In the genomic region with DNA sequence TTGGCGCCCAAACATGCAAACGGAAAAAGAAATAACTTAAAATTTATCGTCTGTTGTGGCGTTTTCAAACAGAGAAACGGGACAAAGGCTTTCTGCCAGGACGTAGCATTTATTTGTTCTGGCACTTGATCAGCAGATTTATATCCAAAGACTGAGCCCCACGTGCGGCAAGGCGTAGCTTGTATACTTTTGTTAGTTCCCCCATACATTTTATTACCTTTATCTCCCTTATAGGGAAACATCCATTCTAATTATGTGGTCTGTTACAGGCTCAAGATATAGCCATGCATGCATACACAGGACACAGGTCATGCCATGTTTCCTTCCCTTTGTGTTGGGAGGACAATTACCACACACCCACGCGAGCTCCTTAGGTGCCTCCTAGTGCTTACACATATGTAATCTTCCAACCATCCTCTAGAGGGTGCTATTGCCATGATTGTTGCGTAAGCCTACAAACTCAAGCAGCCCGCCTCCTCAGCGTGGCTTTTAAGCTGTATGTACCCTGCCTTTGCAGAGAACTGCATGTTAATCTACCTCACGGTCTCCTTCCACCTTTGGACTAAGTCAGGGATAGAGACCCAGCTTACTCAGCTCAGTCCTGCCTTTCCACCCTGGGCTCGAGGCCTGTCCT, we compare ENCODE assay signal across 8 mouse cellular contexts. TPM values are rescaled to one million over a fixed set of nuclear protein-coding genes. Genes with fewer than 3 reads are reported as not detected.
A peak's percentile ranks its signal among the peaks of the same experiment; 100 is the strongest.
DNase-seq lines count a peak whose midpoint lies in the region; ATAC-seq lines count a peak whose summit lies in the region.

No protein-coding gene starts in this region.

- no peaks in the 10 kb centered on the region for H3K27me3 ChIP-seq in forebrain, embryonic 16.5 days (replicated peaks; ENCODE audit: control insufficient read depth, insufficient read depth, low read length)
- H3K27me3 ChIP-seq in hindbrain, embryonic 11.5 days (ENCODE audit: control insufficient read depth, insufficient read depth, low read length), result peaks cover 3% of the 10 kb centered on the region; the same call in 1 of the 2 replicates
- H3K27me3 ChIP-seq in lung, embryonic 15.5 days, result peaks cover 3% of the 10 kb centered on the region

- WGBS in forebrain, embryonic 16.5 days, result 28% methylated on average over 16 of the region's 16 CpGs
- 37% methylated on average over 16 of the region's 16 CpGs for WGBS in hindbrain, embryonic 11.5 days
- WGBS in lung, embryonic 15.5 days, result 19% methylated on average over 16 of the region's 16 CpGs

- H3K4me1 ChIP-seq in forebrain, embryonic 16.5 days (replicated peaks; ENCODE audit: control insufficient read depth, insufficient read depth, low read length), result peaks cover 6% of the 10 kb centered on the region; the same call in 1 of the 2 replicates
- no peaks in the 10 kb centered on the region for H3K4me1 ChIP-seq in hindbrain, embryonic 11.5 days (replicated peaks; ENCODE audit: control insufficient read depth, insufficient read depth, low read length)
- H3K4me1 ChIP-seq in lung, embryonic 15.5 days, result peaks cover 17% of the 10 kb centered on the region

- no peak overlapping the region for H3K27ac ChIP-seq in forebrain, embryonic 16.5 days (ENCODE audit: low read length)
- H3K27ac ChIP-seq in hindbrain, embryonic 11.5 days (ENCODE audit: low read depth, low read length), result no peak overlapping the region
- H3K27ac ChIP-seq in lung, embryonic 15.5 days, result no peak overlapping the region

- peak overlapping the region; percentile 45 for H3K4me2 ChIP-seq in forebrain, embryonic 16.5 days (ENCODE audit: low read length)
- H3K4me2 ChIP-seq in hindbrain, embryonic 11.5 days (replicated peaks; ENCODE audit: low read depth, low read length), result no peak overlapping the region
- H3K4me2 ChIP-seq in lung, embryonic 15.5 days, result peak overlapping the region; percentile 28

- peak; percentile 93 for ATAC-seq in forebrain, embryonic 16.5 days
- peak; percentile 74 for ATAC-seq in hindbrain, embryonic 11.5 days (ENCODE audit: low FRiP score)
- ATAC-seq in lung, embryonic 15.5 days (ENCODE audit: borderline replicate concordance, extremely low read depth, low FRiP score, low TSS enrichment), result peak; percentile 66

- no peaks in the 10 kb centered on the region for H3K9me3 ChIP-seq in forebrain, embryonic 16.5 days (ENCODE audit: control insufficient read depth, low read length)
- H3K9me3 ChIP-seq in hindbrain, embryonic 11.5 days (ENCODE audit: control insufficient read depth, low read length), result no peaks in the 10 kb centered on the region
- H3K9me3 ChIP-seq in lung, embryonic 15.5 days, result no peaks in the 10 kb centered on the region

- no peak overlapping the region for H3K4me3 ChIP-seq in forebrain, embryonic 16.5 days (replicated peaks; ENCODE audit: low read length)
- no peak overlapping the region for H3K4me3 ChIP-seq in hindbrain, embryonic 11.5 days (ENCODE audit: low read depth, low read length)
- no peak overlapping the region for H3K4me3 ChIP-seq in lung, embryonic 15.5 days

- peak; percentile 91 for DNase-seq in MN1 (ENCODE audit: low spot score)
- peak; percentile 77 to 82 for DNase-seq in cerebellum, adult 18-20 months
- DNase-seq in hindbrain, embryonic 11.5 days (ENCODE audit: low spot score), result peak; percentile 83
- DNase-seq in layer of hippocampus, adult 9-11 months, result peak; percentile 78
- DNase-seq in ovary, postnatal 14 days (ENCODE audit: low spot score), result peak; percentile 55
- DNase-seq in thymus, postnatal 14 days, result peak; percentile 75

- H3K9ac ChIP-seq in forebrain, embryonic 16.5 days (replicated peaks; ENCODE audit: low read depth, low read length), result no peak overlapping the region; the same call in 1 of the 2 replicates
- H3K9ac ChIP-seq in hindbrain, embryonic 11.5 days (ENCODE audit: low read depth, low read length), result no peak overlapping the region
- H3K9ac ChIP-seq in lung, embryonic 15.5 days, result no peak overlapping the region

- no peaks in the 10 kb centered on the region for H3K36me3 ChIP-seq in forebrain, embryonic 16.5 days (ENCODE audit: control insufficient read depth, insufficient read depth)
- H3K36me3 ChIP-seq in hindbrain, embryonic 11.5 days (ENCODE audit: control insufficient read depth, insufficient read depth, low read length), result no peaks in the 10 kb centered on the region
- H3K36me3 ChIP-seq in lung, embryonic 15.5 days, result no peaks in the 10 kb centered on the region

RNA-seq across cellular contexts. Expression of gene Plek2, which starts 12.4 kb away (rescaled TPM):
- polyA plus RNA-seq in forebrain, embryonic 16.5 days (2015; fragmentation: Nextera tagmentation; extraction: Ambion mirVana), result 0.96 and 1.1 TPM in 2 replicates
- 2.6 and 3.1 TPM in 2 replicates for polyA plus RNA-seq in hindbrain, embryonic 11.5 days (2014; fragmentation: Nextera tagmentation; extraction: Ambion mirVana)
- 6.0 and 7.1 TPM in 2 replicates for polyA plus RNA-seq in lung, embryonic 15.5 days (2015; fragmentation: Nextera tagmentation; extraction: Ambion mirVana)

RNA-seq across cellular contexts. Expression of gene Eif2s1, which starts 57.6 kb away (rescaled TPM):
- 165 and 175 TPM in 2 replicates for polyA plus RNA-seq in forebrain, embryonic 16.5 days (2015; fragmentation: Nextera tagmentation; extraction: Ambion mirVana)
- 234 and 258 TPM in 2 replicates for polyA plus RNA-seq in hindbrain, embryonic 11.5 days (2014; fragmentation: Nextera tagmentation; extraction: Ambion mirVana)
- polyA plus RNA-seq in lung, embryonic 15.5 days (2015; fragmentation: Nextera tagmentation; extraction: Ambion mirVana), result 219 and 226 TPM in 2 replicates

RNA-seq across cellular contexts. Expression of gene Atp6v1d, which starts 57.8 kb away (rescaled TPM):
- polyA plus RNA-seq in forebrain, embryonic 16.5 days (2015; fragmentation: Nextera tagmentation; extraction: Ambion mirVana), result 120 and 123 TPM in 2 replicates
- polyA plus RNA-seq in hindbrain, embryonic 11.5 days (2014; fragmentation: Nextera tagmentation; extraction: Ambion mirVana), result 110 and 115 TPM in 2 replicates
- polyA plus RNA-seq in lung, embryonic 15.5 days (2015; fragmentation: Nextera tagmentation; extraction: Ambion mirVana), result 51.6 and 56.1 TPM in 2 replicates
